Mouse (Mus musculus) cortical plate, adult 2 months (tissue): ENCODE results near the gene Misp. TPM values are rescaled to one million over a fixed set of nuclear protein-coding genes. Genes with fewer than 3 reads are reported as not detected.

Source experiments
- H3K27ac ChIP-seq: fragments of 200-500 bp; 2 replicates; pipeline ENCODE4 v1.5.1; 2012; ENCODE audit warnings: low read length, control low read depth, inconsistent platforms; ENCODE audit not compliant: insufficient read depth
- H3K4me1 ChIP-seq: fragments of 200-500 bp; 2 replicates; pipeline ENCODE4 v1.6.1; 2011; ENCODE audit warnings: low read length; ENCODE audit not compliant: control insufficient read depth, insufficient read depth
- H3K4me3 ChIP-seq: fragments of 200-500 bp; 2 replicates; pipeline ENCODE4 v1.5.1; 2011; ENCODE audit warnings: mild to moderate bottlenecking, low read length, control low read depth; ENCODE audit not compliant: insufficient read depth
- CTCF ChIP-seq: fragments of 200-500 bp; IDR thresholded peaks from 2 replicates; pipeline ENCODE4 v1.5.1; 2011; ENCODE audit warnings: mild to moderate bottlenecking, control low read depth, low read length; ENCODE audit not compliant: insufficient read depth; ENCODE audit errors: extremely low read depth
- POLR2A ChIP-seq: fragments of 200-500 bp; IDR thresholded peaks from 2 replicates; pipeline ENCODE4 v1.6.1; 2011; ENCODE audit warnings: mild to moderate bottlenecking, low read length, control low read depth; ENCODE audit not compliant: insufficient read depth; ENCODE audit errors: extremely low read depth
- polyA plus RNA-seq: library from polyadenylated mRNA; depleted of rRNA; stranded (reverse); fragments of >200 nt; gene quantifications from 2 replicates; pipeline ENCODE4 v1.2.3, GENCODE M21; 2012; rRNA removed

Misp gene
- polyA plus RNA-seq, 1 experiment: 0.21 TPM

- TF ChIP-seq CTCF: no peak
- TF ChIP-seq POLR2A: no peak
- H3K4me1 ChIP-seq: no peaks in the 10 kb centered on the region
- H3K27ac ChIP-seq: no peak overlapping the region
- no peak overlapping the region for H3K4me3 ChIP-seq
These were observed 56.4 kb downstream of the Misp start for GRCm38 (mm10) chr10:79877174-79877573.

DNA sequence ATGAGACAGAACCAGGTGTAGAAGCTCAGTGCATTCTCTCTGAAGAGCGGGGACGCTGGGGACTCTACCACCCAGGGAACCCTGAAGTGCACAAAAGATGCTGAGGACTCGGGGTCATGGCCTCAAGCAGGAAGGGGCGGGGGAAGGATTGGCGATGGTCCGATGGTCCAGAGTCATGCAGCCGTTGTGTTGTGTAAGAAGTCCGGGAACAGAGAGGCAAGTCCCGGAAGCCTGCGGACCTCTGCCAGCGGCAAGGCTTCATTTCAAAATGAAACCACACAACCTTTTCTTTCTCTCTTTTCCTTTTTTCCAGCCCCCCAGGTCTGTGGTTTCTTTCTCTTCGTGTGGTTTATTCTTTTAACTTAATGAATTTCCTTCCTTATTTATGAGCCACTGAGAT, 57.0 kb downstream of the Misp start:
- TF ChIP-seq CTCF: no peak
- no peak for TF ChIP-seq POLR2A
- Histone ChIP-seq H3K4me3 (no peak overlapping the region), H3K4me1 (no peaks in the 10 kb centered on the region), H3K27ac (no peak overlapping the region)

DNA sequence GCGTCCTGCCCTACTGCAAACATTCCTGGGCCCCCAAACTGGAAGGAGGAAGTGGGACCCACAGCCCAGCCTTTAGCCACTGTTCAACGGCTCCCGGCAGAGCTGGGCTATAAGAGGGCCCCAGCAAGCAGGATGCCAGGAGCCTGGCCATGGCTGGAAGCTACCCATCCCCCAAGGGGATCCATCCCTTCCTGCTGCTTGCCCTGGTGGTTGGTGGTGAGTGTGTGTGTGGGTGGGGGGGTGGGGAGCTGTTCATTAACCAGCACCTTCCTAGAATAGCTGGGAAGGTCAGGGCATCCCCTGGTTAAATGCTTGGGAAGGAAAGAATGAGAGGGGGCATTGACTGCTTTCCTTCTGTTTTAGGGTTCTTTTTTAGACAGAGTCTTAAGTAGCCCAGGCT, 58.7 kb downstream of the Misp start:
- Histone ChIP-seq H3K4me3 (no peak overlapping the region), H3K4me1 (no peaks in the 10 kb centered on the region), H3K27ac (no peak overlapping the region)
- TF ChIP-seq POLR2A: no peak
- no peak for TF ChIP-seq CTCF

Other genes starting within 250 kb of the Misp start
- gene Theg, start 233.7 kb upstream of the Misp start, polyA plus RNA-seq: 1.9 and 2.6 TPM in 2 replicates
- gene C2cd4c, start 207.0 kb upstream of the Misp start, polyA plus RNA-seq: 12.4 and 13.3 TPM in 2 replicates
- gene Shc2, start 183.1 kb upstream of the Misp start, polyA plus RNA-seq: 56.2 and 65.5 TPM in 2 replicates
- gene Odf3l2, start 175.3 kb upstream of the Misp start, polyA plus RNA-seq: 0.15 and 0.17 TPM in 2 replicates
- not detected in 2 replicates for gene Madcam1, start 156.4 kb upstream of the Misp start, polyA plus RNA-seq
- 87.5 and 88.2 TPM in 2 replicates for gene Tpgs1, start 151.6 kb upstream of the Misp start, polyA plus RNA-seq
- gene Cdc34, start 138.8 kb upstream of the Misp start, polyA plus RNA-seq: 110 TPM in 2 replicates
- 1.1 and 1.4 TPM in 2 replicates for gene Gzmm, start 132.0 kb upstream of the Misp start, polyA plus RNA-seq
- gene Bsg, start 116.5 kb upstream of the Misp start, polyA plus RNA-seq: 1,018 and 1,074 TPM in 2 replicates
- 123 and 128 TPM in 2 replicates for gene Hcn2, start 104.4 kb upstream of the Misp start, polyA plus RNA-seq
- 51.6 and 54.9 TPM in 2 replicates for gene Polrmt, start 74.4 kb upstream of the Misp start, polyA plus RNA-seq
- 6.5 and 9.7 TPM in 2 replicates for gene Fgf22, start 65.9 kb upstream of the Misp start, polyA plus RNA-seq
- gene Rnf126, start 54.0 kb upstream of the Misp start, polyA plus RNA-seq: 157 TPM in 2 replicates
- 5.7 and 5.9 TPM in 2 replicates for gene Fstl3, start 43.7 kb upstream of the Misp start, polyA plus RNA-seq
- gene Prss57, start 30.0 kb upstream of the Misp start, polyA plus RNA-seq: 1.4 and 2.1 TPM in 2 replicates
- 294 and 331 TPM in 2 replicates for gene Palm, start 27.4 kb upstream of the Misp start, polyA plus RNA-seq
- gene Ptbp1, start 33.4 kb downstream of the Misp start, polyA plus RNA-seq: 53.3 and 54.1 TPM in 2 replicates
- gene Prtn3, start 53.5 kb downstream of the Misp start, polyA plus RNA-seq: 4.3 and 5.2 TPM in 2 replicates
- gene Plppr3, start 53.6 kb downstream of the Misp start, polyA plus RNA-seq: 79.9 and 80.5 TPM in 2 replicates
- not detected in 2 replicates for gene Elane, start 65.3 kb downstream of the Misp start, polyA plus RNA-seq
- 0.40 and 1.6 TPM in 2 replicates for gene Cfd, start 69.9 kb downstream of the Misp start, polyA plus RNA-seq
- 64.8 and 68.2 TPM in 2 replicates for gene Med16, start 87.9 kb downstream of the Misp start, polyA plus RNA-seq
- gene Gm26602, start 89.9 kb downstream of the Misp start, polyA plus RNA-seq: not detected in 2 replicates
- 12.1 and 12.5 TPM in 2 replicates for gene Kiss1r, start 96.0 kb downstream of the Misp start, polyA plus RNA-seq
- gene R3hdm4, start 100.2 kb downstream of the Misp start, polyA plus RNA-seq: 425 TPM in 2 replicates
- gene Arid3a, start 106.1 kb downstream of the Misp start, polyA plus RNA-seq: 3.1 and 3.2 TPM in 2 replicates
- 60.9 and 63.2 TPM in 2 replicates for gene Wdr18, start 139.2 kb downstream of the Misp start, polyA plus RNA-seq
- gene Grin3b, start 149.7 kb downstream of the Misp start, polyA plus RNA-seq: 0.21 and 0.40 TPM in 2 replicates
- 168 and 183 TPM in 2 replicates for gene Tmem259, start 163.3 kb downstream of the Misp start, polyA plus RNA-seq
- 8.0 and 9.0 TPM in 2 replicates for gene Cnn2, start 167.6 kb downstream of the Misp start, polyA plus RNA-seq
- gene Abca7, start 175.5 kb downstream of the Misp start, polyA plus RNA-seq: 10.9 and 11.5 TPM in 2 replicates
- 6.6 and 7.2 TPM in 2 replicates for gene Arhgap45, start 195.7 kb downstream of the Misp start, polyA plus RNA-seq
- gene Polr2e, start 218.8 kb downstream of the Misp start, polyA plus RNA-seq: 236 and 245 TPM in 2 replicates
- gene Gpx4, start 226.2 kb downstream of the Misp start, polyA plus RNA-seq: 890 and 934 TPM in 2 replicates